Mouse (Mus musculus) c-Kit-positive CD71-positive TER-119-negative erythroid progenitor cells, embryonic 14.5 days (primary cell): ENCODE data around the gene Crot.
"Not testable (repeated sequence)": the region's sequence is repeated elsewhere in the genome, so short reads cannot be mapped to it uniquely, and the experiment has no call there.

ENCODE experiments used
- DNase-seq: peaks from one replicate; pipeline ENCODE4 v3.0.0-alpha.2; 2013; ENCODE audit warnings: low read depth

Gene Crot

DNA sequence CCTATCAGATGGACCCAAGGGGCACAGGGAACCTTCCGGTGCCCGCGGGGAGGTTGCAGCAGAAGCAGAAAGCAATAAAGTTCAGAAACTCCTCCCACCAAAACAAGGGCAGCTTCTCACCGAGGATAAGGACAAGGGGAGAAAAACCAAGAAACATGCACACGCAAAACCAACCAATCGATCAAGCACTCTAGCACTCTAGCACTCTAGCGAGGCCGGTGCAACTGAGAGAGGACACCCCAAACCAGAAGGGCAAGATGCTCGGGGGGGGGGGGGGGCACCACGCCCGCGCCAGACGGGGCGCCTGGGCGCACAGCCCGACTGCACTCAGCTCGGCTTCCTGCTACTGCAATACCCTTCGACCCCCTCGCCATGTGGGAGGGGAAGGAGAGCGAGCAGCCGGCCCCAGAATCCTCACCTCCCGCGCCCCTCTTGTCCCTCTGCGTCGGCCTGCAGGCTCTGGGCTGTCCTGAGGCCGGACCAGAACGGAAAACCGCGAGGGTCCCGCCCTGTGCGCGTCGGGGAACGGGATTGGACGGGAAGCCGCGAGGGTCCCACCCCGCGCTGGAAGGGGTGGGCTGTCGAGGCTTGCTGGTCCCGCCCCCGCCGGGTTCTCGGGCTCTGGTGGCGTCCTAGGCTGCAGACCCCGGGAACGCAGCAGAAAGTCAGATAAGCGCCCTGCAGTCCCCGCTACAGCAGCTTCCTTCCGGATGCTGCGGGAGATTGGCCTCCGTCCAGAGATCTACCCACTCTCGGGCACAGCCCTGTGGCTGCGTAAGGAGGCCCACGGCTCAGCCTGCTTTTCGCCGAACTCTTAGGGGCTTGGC is at the start of gene Crot:
Gene Crot (minus strand): TSS at position 639 of the 827 bp plus-strand sequence.
- peak; percentile 76 for DNase-seq

DNA sequence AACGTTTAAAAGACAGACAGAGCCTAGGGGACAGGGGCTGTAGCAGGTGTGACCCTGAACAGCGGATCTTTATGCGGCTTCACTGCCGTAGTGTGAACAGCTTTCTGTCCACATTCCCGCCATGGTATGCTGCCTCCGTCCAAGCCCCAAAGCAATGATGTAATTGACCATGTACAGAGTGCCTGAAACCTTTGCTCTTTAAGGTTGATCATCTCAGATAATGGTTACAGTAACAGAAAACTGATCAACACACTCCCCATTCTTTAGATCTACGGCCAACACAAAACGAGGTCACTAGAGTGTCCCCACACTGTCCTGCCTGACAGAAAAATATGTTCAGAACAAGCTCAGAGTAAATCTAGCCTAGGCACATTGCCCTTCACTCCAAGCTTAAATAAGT is 48.8 kb upstream of the Crot start:
- DNase-seq = no peak

DNA sequence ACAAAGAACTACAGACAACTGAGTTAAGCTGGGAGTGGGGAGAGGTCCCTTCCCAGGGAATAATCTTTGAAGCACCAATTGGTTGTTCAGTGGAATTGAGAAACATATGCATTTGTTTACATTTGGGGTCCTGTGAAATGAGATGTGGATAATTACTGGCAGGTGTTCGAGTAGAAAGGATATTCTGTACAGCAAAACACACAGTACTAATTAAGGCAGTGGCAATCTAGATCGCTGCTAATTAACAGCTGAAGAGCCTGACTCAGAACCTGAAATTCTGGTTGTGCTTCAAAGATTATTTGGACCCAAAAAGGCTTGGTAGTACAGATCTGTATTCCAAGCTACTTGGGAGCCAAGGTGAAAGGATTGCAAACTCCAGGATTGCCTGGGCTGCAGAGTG is 47.7 kb upstream of the Crot start:
- DNase-seq = no peak

DNA sequence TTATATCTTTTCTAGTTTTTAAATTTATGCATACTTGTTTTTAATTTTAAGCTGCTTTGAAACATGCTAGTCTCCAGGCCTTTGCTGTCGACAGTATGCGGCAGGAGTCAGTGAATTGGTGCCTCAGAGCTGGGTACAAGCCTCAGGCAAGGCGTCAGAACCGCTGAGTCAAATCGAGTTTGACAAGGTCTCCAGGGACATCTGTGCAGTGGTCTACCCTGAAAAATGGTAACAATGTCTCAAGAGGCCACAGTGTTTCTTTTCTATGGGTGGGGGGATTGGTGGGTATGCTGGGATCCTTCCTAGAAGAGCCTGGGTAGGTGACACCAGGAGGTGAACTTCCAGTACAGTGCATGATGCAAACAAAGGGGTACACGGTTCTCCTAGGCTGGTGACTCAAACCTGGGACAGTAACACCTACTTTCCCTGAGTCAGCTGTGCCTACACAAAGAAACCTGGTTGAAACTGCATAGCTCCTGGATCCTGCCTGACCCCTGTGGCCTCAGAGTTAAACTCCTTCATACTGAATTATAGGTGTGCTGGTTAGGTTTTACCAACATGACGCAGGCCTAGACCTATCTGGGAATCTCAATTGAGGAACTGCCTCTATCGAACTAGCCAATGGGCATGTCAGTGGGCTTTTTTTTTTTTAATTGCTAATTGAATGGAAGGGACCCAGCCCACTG is 46.6 kb upstream of the Crot start:
- no peak for DNase-seq

DNA sequence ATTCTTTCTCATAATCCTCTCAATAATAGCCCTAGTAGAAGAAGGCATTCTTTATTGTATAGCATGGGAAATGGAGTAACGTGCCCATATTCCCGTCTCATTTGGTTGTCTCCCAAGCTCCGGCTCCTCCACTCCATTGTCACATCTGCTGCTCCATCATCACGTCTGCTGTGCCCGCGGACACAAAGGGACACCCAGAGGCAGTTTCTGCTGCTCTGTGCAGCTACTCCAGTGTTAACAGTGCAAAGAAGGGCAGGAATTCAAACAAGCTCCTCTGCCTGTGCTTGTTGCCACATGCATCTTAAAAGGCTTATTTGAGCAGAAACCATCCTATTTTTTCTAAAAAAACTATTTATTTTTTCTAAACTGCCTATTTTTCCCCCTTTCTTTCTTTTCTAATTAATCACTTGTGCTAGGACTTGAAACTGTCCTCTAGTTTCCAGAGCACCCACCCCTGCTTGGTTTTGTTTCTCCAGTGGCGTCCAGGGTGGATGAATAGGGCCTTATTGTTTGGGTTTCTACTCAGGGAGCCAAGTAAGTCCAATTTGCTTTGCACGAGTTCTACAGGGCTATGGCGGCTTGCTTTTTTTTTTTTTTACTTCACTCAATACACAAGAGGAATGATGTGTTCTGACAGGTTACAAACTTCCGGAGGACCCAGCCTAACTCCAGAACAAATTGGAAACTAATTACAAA is 45.7 kb upstream of the Crot start:
- DNase-seq = no peak

DNA sequence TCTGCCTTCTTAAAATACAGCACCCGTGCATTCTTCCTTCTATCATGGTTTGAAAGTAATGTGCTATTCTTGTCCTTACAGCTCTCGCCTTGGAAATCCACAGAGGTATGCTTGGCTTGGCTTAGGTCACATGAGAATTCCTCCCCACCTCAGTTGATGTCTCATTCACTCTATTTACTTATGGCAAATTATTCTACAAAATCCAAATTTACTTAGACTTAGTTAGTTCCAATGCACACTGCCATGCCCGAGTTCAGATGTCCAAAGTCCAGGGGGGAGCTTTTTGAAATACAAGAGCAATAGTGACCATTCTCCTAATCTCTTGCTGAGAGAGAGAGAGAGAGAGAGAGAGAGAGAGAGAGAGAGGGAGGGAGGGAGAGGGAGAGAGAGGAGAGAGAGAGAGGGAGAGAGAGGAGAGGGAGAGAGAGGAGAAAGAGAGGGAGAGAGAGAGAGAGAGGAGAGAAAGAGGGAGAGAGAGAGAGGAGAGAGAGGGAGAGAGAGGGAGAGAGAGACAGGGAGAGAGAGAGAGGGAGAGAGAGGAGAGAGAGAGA is 43.6 kb upstream of the Crot start:
- DNase-seq = no peak

DNA sequence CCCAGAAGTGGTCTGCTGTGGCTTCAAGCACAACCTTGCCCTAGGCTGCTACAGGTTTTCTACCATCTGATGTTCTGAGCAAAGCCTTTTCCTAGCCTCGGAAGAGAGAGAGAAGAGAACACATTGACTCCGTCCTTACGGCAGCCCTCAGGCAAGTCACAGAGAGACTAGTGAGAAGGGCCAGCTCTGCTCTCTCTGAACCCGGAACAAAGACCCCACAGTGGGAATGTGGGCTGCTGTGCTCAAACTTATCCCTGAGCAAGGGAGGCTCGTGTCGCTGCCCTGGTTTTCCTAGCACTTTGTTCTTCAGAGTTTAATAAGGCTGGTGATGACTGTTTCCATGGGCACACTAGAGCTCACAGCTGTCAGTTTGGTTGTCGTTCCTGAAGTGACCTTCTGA is 42.9 kb upstream of the Crot start:
- DNase-seq = no peak

DNA sequence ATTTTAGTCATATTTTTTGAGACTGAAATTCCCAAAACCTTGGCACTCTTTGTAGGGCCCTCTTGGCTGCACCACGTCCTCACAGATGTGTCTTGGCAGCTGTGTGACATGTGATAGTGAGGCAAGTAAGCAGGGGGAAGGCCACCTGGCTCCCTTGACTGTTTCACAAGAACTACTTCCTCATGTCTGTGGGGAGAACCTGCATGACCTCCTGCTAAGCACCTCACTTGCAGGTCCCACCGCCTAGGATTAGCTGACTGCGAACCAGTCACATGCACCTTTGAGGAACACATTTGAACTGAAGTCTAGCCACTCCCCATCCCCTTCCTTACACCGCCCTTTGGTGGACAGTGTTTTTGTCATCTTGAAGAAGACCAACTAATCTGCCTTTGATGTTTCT is 40.2 kb upstream of the Crot start:
- no peak for DNase-seq

DNA sequence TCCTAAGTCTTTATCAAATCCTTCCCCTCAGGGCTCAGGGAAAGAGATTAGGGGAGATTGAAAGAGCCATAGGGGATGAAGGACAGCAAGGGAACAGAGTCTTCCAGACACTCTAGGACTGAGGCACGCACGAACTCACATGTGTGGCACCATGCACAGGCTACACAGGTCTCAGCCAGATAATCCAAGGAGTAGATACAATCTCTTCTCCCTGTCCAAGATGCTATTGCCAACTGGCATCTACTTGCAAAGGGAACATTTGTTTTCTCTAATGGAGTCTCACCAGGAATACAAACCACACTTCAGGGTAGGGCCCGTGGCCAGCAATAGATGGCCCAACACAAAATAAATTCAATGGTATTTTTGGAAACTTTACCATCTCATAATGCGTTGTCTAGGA is 38.3 kb upstream of the Crot start:
- DNase-seq = no peak

DNA sequence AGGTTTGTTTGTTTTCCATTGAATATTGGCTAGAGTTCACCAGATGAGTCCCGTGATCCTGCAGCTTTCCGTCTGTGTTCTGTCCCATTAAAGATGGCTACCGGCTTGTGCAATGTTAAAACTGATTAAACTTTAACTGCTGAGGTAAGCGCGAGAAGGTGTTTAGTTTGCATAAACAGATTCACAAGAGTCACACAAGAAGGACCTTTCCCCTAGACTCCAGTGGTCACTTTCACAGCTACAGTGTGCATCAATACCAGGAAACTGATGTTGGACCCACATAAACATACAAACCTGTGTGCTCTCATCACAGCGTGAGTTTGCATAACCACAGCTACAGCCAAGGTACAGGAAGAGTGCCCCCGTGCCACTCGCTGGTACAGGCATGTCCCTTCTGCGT is 37.4 kb upstream of the Crot start:
- DNase-seq = no peak

DNA sequence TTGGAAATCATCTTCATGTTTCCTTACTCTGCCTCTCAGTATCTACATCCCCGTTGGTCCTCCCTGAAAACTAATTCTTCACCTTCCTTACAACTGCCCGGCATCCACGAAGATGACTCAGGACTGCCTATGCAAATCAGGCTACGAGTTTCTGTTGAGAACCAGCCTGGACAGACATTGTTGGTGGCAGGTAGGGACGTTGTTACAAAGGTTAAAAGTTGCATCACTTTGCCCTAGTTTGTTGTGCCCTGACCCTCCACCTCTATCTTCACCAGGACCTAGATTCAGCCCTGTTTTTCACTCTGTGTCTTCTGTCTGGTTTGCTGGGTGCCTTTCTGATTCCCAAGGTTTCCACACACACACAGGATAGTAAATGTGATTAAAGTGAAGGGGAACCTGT is 36.7 kb upstream of the Crot start:
- no peak for DNase-seq

DNA sequence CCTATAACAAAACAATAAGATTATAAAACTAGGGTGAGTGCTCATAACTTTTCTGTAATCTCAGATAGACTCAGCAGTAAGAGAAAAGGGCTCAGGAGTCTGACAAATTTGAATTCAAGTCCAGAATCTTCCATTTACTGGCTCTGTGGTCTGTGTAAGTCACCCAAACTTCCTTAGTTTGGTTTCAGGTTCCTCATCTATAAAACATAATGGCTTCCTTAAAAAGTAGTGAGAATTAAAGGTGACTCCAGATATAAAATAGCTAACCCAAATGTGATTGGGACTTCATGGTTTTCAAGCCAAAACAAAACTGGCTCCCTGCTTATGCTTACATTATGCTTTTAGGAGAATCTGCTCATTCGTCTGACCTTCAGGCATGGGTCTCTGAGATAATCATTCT is 35.5 kb upstream of the Crot start:
- no peak for DNase-seq

DNA sequence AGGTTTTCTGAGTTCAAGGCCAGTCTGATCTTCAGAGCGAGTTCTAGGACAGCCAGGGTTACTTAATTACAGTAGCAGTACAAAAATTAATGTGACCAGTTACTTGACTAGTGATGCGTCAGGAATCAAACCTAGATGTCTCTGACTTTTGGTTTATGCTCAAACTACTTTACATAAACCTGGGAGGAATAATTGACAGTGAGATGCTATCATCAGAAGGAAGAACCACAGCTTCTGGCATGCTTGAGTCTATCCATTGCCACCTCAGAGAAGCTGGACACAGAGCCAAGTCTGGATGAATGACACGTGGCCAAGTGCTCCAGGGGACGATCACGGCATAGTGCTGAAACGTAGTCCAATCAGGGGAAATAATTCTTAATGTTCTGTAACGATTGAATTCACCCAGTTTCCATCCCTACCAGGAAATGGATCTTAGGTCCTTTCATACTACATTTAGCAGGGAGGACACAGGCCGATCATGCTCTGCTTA is 35.0 kb upstream of the Crot start:
- DNase-seq = no peak

DNA sequence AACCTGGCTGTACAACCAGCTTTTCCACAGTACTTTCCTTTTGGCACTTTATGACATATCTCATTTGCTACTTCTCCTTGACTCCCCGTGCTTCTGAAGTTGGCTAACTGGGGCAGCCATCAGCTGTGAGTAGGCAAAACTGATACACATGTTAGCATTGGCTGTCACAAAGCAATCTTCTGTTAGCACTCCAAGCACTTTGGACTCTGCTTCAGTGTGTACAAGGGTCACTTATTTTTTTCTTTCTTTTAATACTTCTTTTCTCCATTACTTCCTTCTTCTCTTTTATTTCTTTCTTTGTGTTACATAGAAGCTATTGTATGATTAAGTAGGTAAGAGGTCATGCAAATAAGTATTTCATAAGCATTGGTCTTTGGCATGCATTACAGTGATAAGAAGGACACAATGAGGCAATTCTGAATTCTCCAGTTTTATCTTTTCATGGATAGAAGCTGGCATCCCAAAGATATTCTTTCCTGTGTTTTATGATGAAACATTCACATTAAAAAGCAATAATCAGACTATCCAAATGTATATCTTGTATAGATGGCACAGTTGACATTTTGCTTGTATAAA is 31.2 kb upstream of the Crot start:
- DNase-seq = no peak

DNA sequence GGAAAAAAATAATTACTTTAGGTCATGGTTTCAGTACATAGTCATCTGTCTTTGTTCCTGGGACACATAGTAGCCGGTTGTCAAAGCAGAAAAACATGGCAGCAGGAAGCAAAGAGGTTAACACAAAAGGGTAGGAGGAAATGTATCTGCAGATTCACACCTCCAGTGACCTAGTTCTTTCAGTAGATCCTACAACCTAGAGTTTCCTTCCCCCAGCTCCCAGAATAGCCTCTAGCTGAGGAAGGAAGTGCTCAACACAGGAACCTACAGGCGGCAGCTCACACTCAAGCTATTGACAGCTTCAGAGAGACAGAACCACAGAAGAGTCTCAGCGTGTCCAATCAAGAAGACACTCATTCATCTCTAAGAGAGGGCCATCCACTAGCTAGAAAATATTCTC is 18.2 kb upstream of the Crot start:
- no peak for DNase-seq

DNA sequence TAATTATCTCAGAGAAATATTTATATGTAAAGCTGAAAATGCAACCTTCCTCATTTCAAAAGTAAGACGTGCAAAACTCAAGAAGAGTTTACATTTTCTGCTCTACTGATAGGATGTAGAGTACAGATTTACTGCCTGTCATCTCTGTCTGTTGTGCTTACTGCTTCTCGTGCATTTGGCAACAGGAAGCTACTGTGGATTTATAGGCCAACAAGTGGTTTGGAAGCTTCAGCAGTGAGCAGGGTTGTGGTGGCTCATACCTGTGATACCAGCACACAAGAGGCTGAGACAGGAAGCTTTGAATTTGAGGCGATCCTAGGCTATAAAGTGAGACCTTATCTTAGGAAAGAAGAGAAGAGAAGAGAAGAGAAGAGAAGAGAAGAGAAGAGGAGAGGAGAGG is 17.6 kb upstream of the Crot start:
- no peak for DNase-seq

DNA sequence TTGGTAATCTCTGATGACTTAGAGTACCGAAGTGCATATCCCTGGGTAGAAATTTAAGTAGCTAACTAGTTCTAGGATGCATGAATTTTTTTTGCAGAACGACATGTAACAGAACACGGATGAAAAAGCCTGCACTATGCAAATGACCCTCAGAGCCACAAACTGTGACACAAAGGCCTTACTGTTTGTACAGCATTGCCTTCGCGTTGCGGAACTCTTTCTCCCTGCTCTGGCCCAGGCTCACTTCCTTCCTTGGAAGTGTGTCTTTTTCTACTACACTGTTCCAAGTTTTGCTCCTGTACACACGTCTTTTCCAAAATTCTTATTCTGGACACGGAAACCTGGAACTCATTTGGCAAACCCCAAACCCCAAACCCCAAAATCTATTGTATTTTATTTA is 14.2 kb upstream of the Crot start:
- no peak for DNase-seq

DNA sequence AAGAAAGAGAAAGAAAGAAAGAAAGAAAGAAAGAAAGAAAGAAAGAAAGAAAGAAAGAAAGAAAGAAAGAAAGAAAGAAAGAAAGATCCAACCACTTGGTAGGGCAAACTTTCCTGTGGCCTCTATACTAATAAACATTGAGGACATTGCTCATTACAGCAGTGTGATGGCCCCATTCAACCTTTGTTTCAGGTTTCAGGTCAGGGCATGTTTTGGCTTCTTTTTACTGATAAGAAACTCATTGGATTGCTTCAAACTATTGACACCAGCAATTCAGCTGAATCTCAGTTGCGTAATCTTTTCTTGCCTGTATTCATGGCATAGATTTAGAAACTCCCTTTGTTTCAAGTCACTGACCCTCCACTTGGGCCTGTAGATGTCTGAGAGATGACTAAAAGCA is 13.0 kb upstream of the Crot start:
- DNase-seq = no peak

DNA sequence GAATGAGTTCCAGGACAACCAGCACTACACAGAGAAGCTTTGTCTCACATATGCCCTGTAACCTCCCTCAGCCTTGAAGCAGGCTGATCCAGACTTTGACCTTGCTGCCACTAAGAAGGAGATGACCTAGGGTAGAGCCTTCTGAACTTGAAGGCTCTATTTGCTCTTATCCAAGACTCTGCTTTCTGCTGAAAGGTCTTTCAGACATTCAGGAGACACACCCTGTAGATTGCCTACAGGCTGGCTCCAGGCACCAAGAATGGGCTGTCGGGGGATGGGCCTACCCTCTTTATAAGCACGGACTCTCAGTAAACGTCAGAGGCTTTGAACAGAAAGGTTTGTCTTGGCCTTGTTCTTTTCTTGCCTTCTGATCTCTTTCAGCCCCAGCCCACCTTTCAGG is 9.5 kb upstream of the Crot start:
- not testable (repeated sequence) for DNase-seq

DNA sequence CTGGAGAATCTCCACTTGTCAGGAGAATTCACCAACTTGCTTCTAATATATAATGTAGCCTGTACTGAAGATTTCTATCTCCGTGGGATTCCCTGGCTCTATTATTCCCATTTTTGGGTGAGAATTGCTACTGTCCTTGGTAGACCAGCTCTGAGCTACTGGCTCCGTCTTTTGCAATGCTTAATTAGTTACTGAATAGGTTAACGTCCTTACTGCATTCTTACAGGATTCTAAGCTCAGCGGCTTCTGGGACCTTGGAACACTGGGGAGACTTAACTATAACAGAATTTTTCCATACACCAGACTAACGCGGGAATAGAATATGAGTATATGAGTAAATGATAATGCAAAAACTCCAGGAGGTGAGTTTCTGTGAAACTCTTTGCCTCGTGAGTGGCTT is 2.9 kb upstream of the Crot start:
- DNase-seq = not testable (repeated sequence)

DNA sequence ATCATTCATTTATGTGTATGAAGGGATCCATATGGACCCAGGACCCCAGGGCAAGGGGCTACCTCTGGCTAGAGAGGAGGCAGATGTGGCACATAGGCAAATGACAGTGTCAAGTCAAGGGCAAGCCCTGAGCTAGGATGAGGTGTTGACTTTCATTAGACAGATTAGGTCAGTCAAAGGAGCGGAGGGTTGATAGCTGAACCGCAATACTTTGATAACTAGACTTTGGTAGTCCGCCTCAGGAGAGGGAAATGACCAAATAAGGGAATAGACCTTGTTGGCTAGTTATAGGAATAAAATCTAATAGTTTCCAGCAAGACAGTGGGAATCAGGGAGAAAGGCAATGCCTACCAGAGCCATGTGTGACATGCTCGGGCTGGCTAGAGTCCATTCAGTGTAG is 2.0 kb upstream of the Crot start:
- DNase-seq = no peak

DNA sequence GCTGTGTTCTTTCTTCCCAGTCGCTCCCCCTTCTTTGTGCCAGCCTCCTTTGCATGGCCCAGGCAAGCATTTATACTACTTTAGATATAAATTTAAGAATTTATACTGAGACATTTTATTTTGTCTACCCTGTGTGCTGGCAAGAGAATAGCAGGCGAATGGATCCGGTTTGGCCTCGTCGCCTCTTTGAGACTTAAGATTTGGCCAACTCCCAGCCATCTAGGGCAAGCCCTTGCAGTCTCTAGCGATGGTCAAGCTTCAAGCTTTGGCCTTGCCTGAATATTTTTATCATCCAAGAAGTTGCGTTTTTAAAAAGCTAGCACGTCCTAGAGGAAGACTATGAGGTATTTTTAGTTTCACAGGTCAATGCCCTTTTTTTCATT is 380 bp upstream of the Crot start:
- DNase-seq = no peak
